Mouse (Mus musculus): ENCODE data around the gene Pfn1. TPM values are rescaled to one million over a fixed set of nuclear protein-coding genes. Genes with fewer than 3 reads are reported as not detected.

Pfn1 gene
- polyA plus RNA-seq, 1 experiment: 265 TPM

- Histone ChIP-seq H3K27ac (replicated peaks; ENCODE audit: low read depth, low read length) (peak overlapping the region; percentile 93), H3K4me1 (ENCODE audit: control insufficient read depth, insufficient read depth, insufficient read length, low read length) (no peaks in the 10 kb centered on the region), H3K4me3 (ENCODE audit: insufficient read depth, low read depth, low read length) (peak overlapping the region; percentile 91)
Observed at GRCm38 (mm10) chr11:70653345-70654197, 873 bp downstream of the Pfn1 start.

DNA sequence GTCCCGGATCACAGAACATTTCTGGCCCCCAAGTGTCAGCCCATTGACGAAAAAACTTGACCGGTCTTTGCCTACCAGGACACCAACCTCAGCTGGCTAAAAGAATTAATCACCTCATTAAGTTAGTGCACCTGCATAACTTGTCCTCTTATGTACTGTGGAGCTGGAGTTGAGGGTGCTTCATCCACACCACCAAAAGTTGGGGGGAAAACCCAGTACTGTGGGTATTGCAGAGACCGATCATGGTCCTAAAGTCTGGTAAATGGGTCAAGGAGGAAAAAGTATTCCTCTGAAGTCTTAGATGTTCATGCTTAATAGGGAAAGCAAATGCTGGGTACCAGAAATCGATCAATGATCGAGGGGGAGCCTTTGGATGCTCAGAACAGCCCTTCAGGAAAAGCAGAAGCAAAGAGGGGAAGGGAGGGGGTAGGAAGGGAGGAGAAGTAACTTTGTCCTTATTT lies 1.5 kb downstream of the Pfn1 start:
- peak overlapping the region; percentile 91 for H3K4me3 ChIP-seq (ENCODE audit: insufficient read depth, low read depth, low read length)
- peak overlapping the region; percentile 65 for H3K27ac ChIP-seq (replicated peaks; ENCODE audit: low read depth, low read length)
- H3K4me1 ChIP-seq (ENCODE audit: control insufficient read depth, insufficient read depth, insufficient read length, low read length): no peaks in the 10 kb centered on the region

- H3K4me3 ChIP-seq (ENCODE audit: insufficient read depth, low read depth, low read length): peak overlapping the region; percentile 91
- H3K27ac ChIP-seq (replicated peaks; ENCODE audit: low read depth, low read length): peak overlapping the region; percentile 65; the same call in 1 of the 2 replicates
- no peaks in the 10 kb centered on the region for H3K4me1 ChIP-seq (ENCODE audit: control insufficient read depth, insufficient read depth, insufficient read length, low read length)
Observed at GRCm38 (mm10) chr11:70652029-70652883, 2.2 kb downstream of the Pfn1 start.

GRCm38 (mm10) chr11:70651391-70651790 lies 3.1 kb downstream of the Pfn1 start:
- no peaks in the 10 kb centered on the region for H3K4me1 ChIP-seq (ENCODE audit: control insufficient read depth, insufficient read depth, insufficient read length, low read length)
- no peak overlapping the region for H3K4me3 ChIP-seq (ENCODE audit: insufficient read depth, low read depth, low read length)
- no peak overlapping the region for H3K27ac ChIP-seq (replicated peaks; ENCODE audit: low read depth, low read length)

- H3K27ac ChIP-seq (replicated peaks; ENCODE audit: low read depth, low read length): peak overlapping the region; percentile 21
- H3K4me1 ChIP-seq (ENCODE audit: control insufficient read depth, insufficient read depth, insufficient read length, low read length): peaks cover 8% of the 10 kb centered on the region
- peak overlapping the region; percentile 10; the same call in 1 of the 2 replicates for H3K4me3 ChIP-seq (ENCODE audit: insufficient read depth, low read depth, low read length)
Observed at GRCm38 (mm10) chr11:70650322-70651175, 3.9 kb downstream of the Pfn1 start.

- Histone ChIP-seq H3K27ac (replicated peaks; ENCODE audit: low read depth, low read length) (no peak overlapping the region), H3K4me3 (ENCODE audit: insufficient read depth, low read depth, low read length) (0 out of 2 replicates have a peak overlapping the region, but pooled peaks have one; percentile 1), H3K4me1 (ENCODE audit: control insufficient read depth, insufficient read depth, insufficient read length, low read length) (peaks cover 8% of the 10 kb centered on the region)
Observed at GRCm38 (mm10) chr11:70649185-70649734, 5.2 kb downstream of the Pfn1 start.

DNA sequence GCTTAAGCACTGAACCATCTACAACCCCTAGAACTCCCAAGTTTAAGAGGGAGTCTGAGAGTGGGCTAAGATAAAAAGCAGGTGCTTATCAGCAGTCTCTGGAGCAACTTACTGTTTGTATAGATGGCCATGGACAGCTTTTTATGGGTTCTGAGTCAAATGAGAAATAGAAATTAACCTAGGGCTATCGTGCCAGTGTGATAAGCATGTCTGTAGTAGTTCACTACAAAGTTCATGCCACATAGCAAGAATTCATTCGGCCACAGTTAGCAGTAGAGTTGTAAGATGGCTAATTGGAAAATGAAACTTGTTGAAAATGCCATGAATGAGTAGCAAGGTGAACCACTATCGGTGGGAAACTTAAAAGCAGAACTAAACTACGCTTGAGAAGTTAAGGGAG lies 5.9 kb downstream of the Pfn1 start:
- peaks cover 8% of the 10 kb centered on the region for H3K4me1 ChIP-seq (ENCODE audit: control insufficient read depth, insufficient read depth, insufficient read length, low read length)
- no peak overlapping the region for H3K27ac ChIP-seq (replicated peaks; ENCODE audit: low read depth, low read length)

GRCm38 (mm10) chr11:70647716-70648420 lies 6.6 kb downstream of the Pfn1 start:
- H3K4me1 ChIP-seq (ENCODE audit: control insufficient read depth, insufficient read depth, insufficient read length, low read length): peaks cover 8% of the 10 kb centered on the region
- H3K4me3 ChIP-seq (ENCODE audit: insufficient read depth, low read depth, low read length): peak overlapping the region; percentile 83

More for the DNA sequence above, 5.9 kb downstream of the Pfn1 start:
- H3K4me3 ChIP-seq (ENCODE audit: insufficient read depth, low read depth, low read length): peak overlapping the region; percentile 83

GRCm38 (mm10) chr11:70646691-70647650 lies 7.5 kb downstream of the Pfn1 start, which contains the start of the genes Rnf167 and Slc25a11:
Gene Rnf167, plus strand, starts transcription at chr11:70647235.
Gene Slc25a11, minus strand, starts transcription at chr11:70647479.
- peak within 1 kb of the TSS; percentile 97 for H3K4me3 ChIP-seq (ENCODE audit: insufficient read depth, low read depth, low read length)
- H3K27ac ChIP-seq (replicated peaks; ENCODE audit: low read depth, low read length): peak within 1 kb of the TSS; percentile 97
- H3K4me1 ChIP-seq (ENCODE audit: control insufficient read depth, insufficient read depth, insufficient read length, low read length): peaks cover 8% of the 10 kb centered on the region

More at GRCm38 (mm10) chr11:70647716-70648420, 6.6 kb downstream of the Pfn1 start:
- peak overlapping the region; percentile 97 for H3K27ac ChIP-seq (replicated peaks; ENCODE audit: low read depth, low read length)

- Histone ChIP-seq H3K4me1 (ENCODE audit: control insufficient read depth, insufficient read depth, insufficient read length, low read length) (peaks cover 8% of the 10 kb centered on the region), H3K27ac (replicated peaks; ENCODE audit: low read depth, low read length) (peak overlapping the region; percentile 91; the same call in 1 of the 2 replicates), H3K4me3 (ENCODE audit: insufficient read depth, low read depth, low read length) (peak overlapping the region; percentile 97)
Observed at GRCm38 (mm10) chr11:70646259-70646555, 8.2 kb downstream of the Pfn1 start.

DNA sequence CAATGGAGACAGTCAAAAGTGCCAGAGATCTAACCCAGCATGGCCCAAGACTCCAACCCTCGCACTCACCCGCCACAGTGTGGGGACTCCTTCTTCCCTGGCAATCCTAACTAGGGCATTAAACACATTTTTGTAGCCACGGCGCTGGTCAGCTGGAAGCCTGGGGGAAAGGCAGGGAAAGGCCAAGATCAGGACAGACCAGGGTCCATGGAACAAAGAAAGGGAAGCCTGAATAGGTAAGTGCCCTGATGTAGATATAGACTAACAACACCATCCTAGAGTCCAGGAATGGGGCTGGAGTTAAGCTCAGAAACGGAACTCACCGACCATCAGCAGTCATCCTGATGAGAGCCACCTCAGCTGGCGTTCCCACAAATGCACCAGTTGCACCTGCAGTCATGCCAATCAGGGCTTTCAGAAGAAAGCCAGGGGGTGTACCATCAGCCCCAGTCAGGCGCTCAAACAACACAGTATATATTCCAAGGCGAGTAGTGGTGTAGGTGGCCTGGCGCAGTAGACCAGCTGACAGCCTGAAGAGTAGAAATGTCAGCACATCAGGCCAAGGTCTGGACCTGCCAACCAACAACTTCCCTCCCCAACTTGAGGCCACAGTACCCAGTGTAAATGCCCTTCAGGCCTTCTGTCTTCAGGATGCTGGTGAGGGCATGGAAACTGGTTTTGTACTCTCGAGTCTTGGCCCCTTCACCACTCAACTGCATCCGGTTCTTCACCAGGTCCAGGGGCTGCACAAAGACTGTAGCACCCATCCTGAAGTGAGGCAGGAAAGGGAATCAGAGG lies 8.8 kb downstream of the Pfn1 start:
- Histone ChIP-seq H3K4me1 (ENCODE audit: control insufficient read depth, insufficient read depth, insufficient read length, low read length) (peaks cover 8% of the 10 kb centered on the region), H3K4me3 (ENCODE audit: insufficient read depth, low read depth, low read length) (peak overlapping the region; percentile 97), H3K27ac (replicated peaks; ENCODE audit: low read depth, low read length) (no peak overlapping the region)

GRCm38 (mm10) chr11:70644564-70645103 lies 9.8 kb downstream of the Pfn1 start:
- Histone ChIP-seq H3K4me1 (ENCODE audit: control insufficient read depth, insufficient read depth, insufficient read length, low read length) (peaks cover 8% of the 10 kb centered on the region), H3K27ac (replicated peaks; ENCODE audit: low read depth, low read length) (no peak overlapping the region), H3K4me3 (ENCODE audit: insufficient read depth, low read depth, low read length) (no peak overlapping the region)
